Mouse (Mus musculus): ENCODE measurements around the gene Arid1b. TPM values are rescaled to one million over a fixed set of nuclear protein-coding genes. Genes with fewer than 3 reads are reported as not detected.

The Arid1b gene
- polyA plus RNA-seq, 1 experiment = 2.6 TPM

- H3K9me3 ChIP-seq (ENCODE audit: control insufficient read depth, low read length) = no peaks in the 10 kb centered on the region
- TF ChIP-seq TAL1 (IDR thresholded peaks at IDR 0.05; ENCODE audit: low read length) (no peak), GATA1 (IDR thresholded peaks at IDR 0.05; ENCODE audit: low read length) (no peak)
- peaks cover 5% of the 10 kb centered on the region for H3K4me1 ChIP-seq (ENCODE audit: control insufficient read depth)
- H3K4me3 ChIP-seq (replicated peaks) = no peak overlapping the region
- H3K36me3 ChIP-seq (ENCODE audit: control insufficient read depth) = no peaks in the 10 kb centered on the region
- no peaks in the 10 kb centered on the region for H3K27me3 ChIP-seq (ENCODE audit: control insufficient read depth)
These were observed 239.9 kb downstream of the Arid1b start for GRCm38 (mm10) chr17:5233991-5234390.

GRCm38 (mm10) chr17:5235057-5235456 lies 240.9 kb downstream of the Arid1b start:
- H3K4me1 ChIP-seq (ENCODE audit: control insufficient read depth) = peaks cover 5% of the 10 kb centered on the region
- no peak for TF ChIP-seq GATA1 (IDR thresholded peaks at IDR 0.05; ENCODE audit: low read length)
- no peak for TF ChIP-seq TAL1 (IDR thresholded peaks at IDR 0.05; ENCODE audit: low read length)
- no peaks in the 10 kb centered on the region for H3K27me3 ChIP-seq (ENCODE audit: control insufficient read depth)
- no peak overlapping the region for H3K4me3 ChIP-seq (replicated peaks)
- H3K9me3 ChIP-seq (ENCODE audit: control insufficient read depth, low read length) = no peaks in the 10 kb centered on the region
- no peaks in the 10 kb centered on the region for H3K36me3 ChIP-seq (ENCODE audit: control insufficient read depth)

- Histone ChIP-seq H3K4me3 (replicated peaks) (no peak overlapping the region), H3K4me1 (ENCODE audit: control insufficient read depth) (peaks cover 5% of the 10 kb centered on the region), H3K27me3 (ENCODE audit: control insufficient read depth) (no peaks in the 10 kb centered on the region), H3K36me3 (ENCODE audit: control insufficient read depth) (no peaks in the 10 kb centered on the region), H3K9me3 (ENCODE audit: control insufficient read depth, low read length) (no peaks in the 10 kb centered on the region)
- TF ChIP-seq GATA1 (IDR thresholded peaks at IDR 0.05; ENCODE audit: low read length) (no peak), TAL1 (IDR thresholded peaks at IDR 0.05; ENCODE audit: low read length) (no peak)
These were observed 243.6 kb downstream of the Arid1b start for GRCm38 (mm10) chr17:5237765-5238164.

GRCm38 (mm10) chr17:5238387-5239245 lies 244.5 kb downstream of the Arid1b start:
- Histone ChIP-seq H3K9me3 (ENCODE audit: control insufficient read depth, low read length) (no peaks in the 10 kb centered on the region), H3K36me3 (ENCODE audit: control insufficient read depth) (no peaks in the 10 kb centered on the region), H3K4me1 (ENCODE audit: control insufficient read depth) (peaks cover 5% of the 10 kb centered on the region), H3K4me3 (replicated peaks) (no peak overlapping the region), H3K27me3 (ENCODE audit: control insufficient read depth) (no peaks in the 10 kb centered on the region)
- no peak for TF ChIP-seq TAL1 (IDR thresholded peaks at IDR 0.05; ENCODE audit: low read length)
- no peak for TF ChIP-seq GATA1 (IDR thresholded peaks at IDR 0.05; ENCODE audit: low read length)

- Histone ChIP-seq H3K4me3 (replicated peaks) (no peak overlapping the region), H3K9me3 (ENCODE audit: control insufficient read depth, low read length) (no peaks in the 10 kb centered on the region), H3K4me1 (ENCODE audit: control insufficient read depth) (peaks cover 17% of the 10 kb centered on the region), H3K27me3 (ENCODE audit: control insufficient read depth) (no peaks in the 10 kb centered on the region), H3K36me3 (ENCODE audit: control insufficient read depth) (peaks cover 5% of the 10 kb centered on the region)
- TF ChIP-seq GATA1 (IDR thresholded peaks at IDR 0.05; ENCODE audit: low read length) (no peak), TAL1 (IDR thresholded peaks at IDR 0.05; ENCODE audit: low read length) (no peak)
These were observed 250.4 kb downstream of the Arid1b start for GRCm38 (mm10) chr17:5244526-5244925.

GRCm38 (mm10) chr17:5246688-5247087 lies 252.6 kb downstream of the Arid1b start:
- no peak for TF ChIP-seq GATA1 (IDR thresholded peaks at IDR 0.05; ENCODE audit: low read length)
- TF ChIP-seq TAL1 (IDR thresholded peaks at IDR 0.05; ENCODE audit: low read length) = no peak
- Histone ChIP-seq H3K4me1 (ENCODE audit: control insufficient read depth) (peaks cover 17% of the 10 kb centered on the region), H3K9me3 (ENCODE audit: control insufficient read depth, low read length) (no peaks in the 10 kb centered on the region), H3K27me3 (ENCODE audit: control insufficient read depth) (no peaks in the 10 kb centered on the region), H3K4me3 (replicated peaks) (no peak overlapping the region), H3K36me3 (ENCODE audit: control insufficient read depth) (peaks cover 5% of the 10 kb centered on the region)

GRCm38 (mm10) chr17:5247247-5247646 lies 253.1 kb downstream of the Arid1b start:
- H3K36me3 ChIP-seq (ENCODE audit: control insufficient read depth) = peaks cover 5% of the 10 kb centered on the region

GRCm38 (mm10) chr17:5247737-5248136 lies 253.6 kb downstream of the Arid1b start:
- no peak overlapping the region for H3K4me3 ChIP-seq (replicated peaks)
- TF ChIP-seq GATA1 (IDR thresholded peaks at IDR 0.05; ENCODE audit: low read length) (no peak), TAL1 (IDR thresholded peaks at IDR 0.05; ENCODE audit: low read length) (no peak)
- peaks cover 5% of the 10 kb centered on the region for H3K36me3 ChIP-seq (ENCODE audit: control insufficient read depth)
- no peaks in the 10 kb centered on the region for H3K9me3 ChIP-seq (ENCODE audit: control insufficient read depth, low read length)
- peaks cover 17% of the 10 kb centered on the region for H3K4me1 ChIP-seq (ENCODE audit: control insufficient read depth)
- H3K27me3 ChIP-seq (ENCODE audit: control insufficient read depth) = no peaks in the 10 kb centered on the region

More at GRCm38 (mm10) chr17:5247247-5247646, 253.1 kb downstream of the Arid1b start:
- TF ChIP-seq TAL1 (IDR thresholded peaks at IDR 0.05; ENCODE audit: low read length) (no peak), GATA1 (IDR thresholded peaks at IDR 0.05; ENCODE audit: low read length) (no peak)
- Histone ChIP-seq H3K4me3 (replicated peaks) (no peak overlapping the region), H3K9me3 (ENCODE audit: control insufficient read depth, low read length) (no peaks in the 10 kb centered on the region), H3K4me1 (ENCODE audit: control insufficient read depth) (peaks cover 17% of the 10 kb centered on the region), H3K27me3 (ENCODE audit: control insufficient read depth) (no peaks in the 10 kb centered on the region)

GRCm38 (mm10) chr17:5248957-5249656 lies 255.0 kb downstream of the Arid1b start:
- Histone ChIP-seq H3K27me3 (ENCODE audit: control insufficient read depth) (no peaks in the 10 kb centered on the region), H3K36me3 (ENCODE audit: control insufficient read depth) (peaks cover 5% of the 10 kb centered on the region), H3K4me3 (replicated peaks) (no peak overlapping the region), H3K9me3 (ENCODE audit: control insufficient read depth, low read length) (no peaks in the 10 kb centered on the region), H3K4me1 (ENCODE audit: control insufficient read depth) (peaks cover 17% of the 10 kb centered on the region)
- TF ChIP-seq GATA1 (IDR thresholded peaks at IDR 0.05; ENCODE audit: low read length) (no peak), TAL1 (IDR thresholded peaks at IDR 0.05; ENCODE audit: low read length) (no peak)
